Mouse (Mus musculus) MEL (cell line): ENCODE results near the gene Pom121l2. TPM values are rescaled to one million over a fixed set of nuclear protein-coding genes. Genes with fewer than 3 reads are reported as not detected.

Experiments
- DNase-seq: peaks from one replicate; pipeline ENCODE4 v3.0.0; 2011; ENCODE audit warnings: low read depth, low spot score
- H3K27ac ChIP-seq: 2 replicates; pipeline ENCODE4 v1.5.1; 2012; ENCODE audit warnings: low read depth, mild to moderate bottlenecking, control low read depth, low read length, moderate library complexity; ENCODE audit not compliant: control insufficient read depth
- H3K27me3 ChIP-seq, 2 experiments: fragments of 150-350 bp in 1 of 2; sonication (generic) in 1 of 2; 2 replicates each; pipeline ENCODE4 v1.6.1; 2012; ENCODE audit warnings: low read length in 2 of 2, mild to moderate bottlenecking in 2 of 2, improper control_type of control experiment in 1 of 2, moderate library complexity in 1 of 2; ENCODE audit not compliant: insufficient read depth in 2 of 2, control insufficient read depth in 1 of 2
- H3K36me3 ChIP-seq, 2 experiments: 2 replicates each; pipeline ENCODE4 v1.6.1; 2012 to 2014; ENCODE audit warnings: low read length in 2 of 2, improper control_type of control experiment in 1 of 2, inconsistent platforms in 1 of 2, mild to moderate bottlenecking in 1 of 2; ENCODE audit not compliant: insufficient read depth in 2 of 2, control insufficient read depth in 1 of 2
- H3K4me1 ChIP-seq, 2 experiments: fragments of 150-350 bp in 1 of 2; sonication (generic) in 1 of 2; 2 replicates each; pipeline ENCODE4 v1.6.1; 2012; ENCODE audit warnings: low read length in 2 of 2, improper control_type of control experiment in 1 of 2, mild to moderate bottlenecking in 1 of 2; ENCODE audit not compliant: insufficient read depth in 2 of 2, control insufficient read depth in 1 of 2
- H3K4me3 ChIP-seq, 2 experiments: fragments of 150-350 bp in 1 of 2; sonication (generic) in 1 of 2; 2 replicates each; pipeline ENCODE4 v1.5.1; 2012; ENCODE audit warnings: low read depth in 2 of 2, low read length in 2 of 2, mild to moderate bottlenecking in 2 of 2, moderate library complexity in 2 of 2, control low read depth in 1 of 2, improper control_type of control experiment in 1 of 2; ENCODE audit not compliant: control insufficient read depth in 1 of 2, insufficient read depth in 1 of 2
- H3K79me2 ChIP-seq: 2 replicates; pipeline ENCODE4 v1.6.1; 2012; ENCODE audit warnings: mild to moderate bottlenecking, low read length, moderate library complexity; ENCODE audit not compliant: control insufficient read depth, poor library complexity, insufficient read depth
- H3K9ac ChIP-seq: 2 replicates; pipeline ENCODE4 v1.6.1; 2012; ENCODE audit warnings: low read depth, mild to moderate bottlenecking, control low read depth, low read length, moderate library complexity; ENCODE audit not compliant: control insufficient read depth, poor library complexity, severe bottlenecking
- H3K9me3 ChIP-seq: fragments of 150-350 bp; sonication (generic); replicated peaks from 2 replicates; pipeline ENCODE4 v1.6.1; 2012; ENCODE audit warnings: mild to moderate bottlenecking, low read length, improper control_type of control experiment, moderate library complexity; ENCODE audit not compliant: insufficient read depth
- CHD1 ChIP-seq: IDR thresholded peaks from 2 replicates; pipeline ENCODE4 v1.6.1; 2012; ENCODE audit warnings: low read depth, mild to moderate bottlenecking, inconsistent platforms, low read length, improper control_type of control experiment
- EP300 ChIP-seq, 2 experiments: IDR thresholded peaks; 2 replicates each; pipeline ENCODE4 v1.6.1; 2011; ENCODE audit warnings: improper control_type of control experiment in 2 of 2, low read length in 2 of 2, low read depth in 1 of 2, mild to moderate bottlenecking in 1 of 2
- ETS1 ChIP-seq: IDR thresholded peaks from 2 replicates; pipeline ENCODE4 v1.6.1; 2012; ENCODE audit warnings: low read depth, mild to moderate bottlenecking, inconsistent platforms, low read length, improper control_type of control experiment, moderate library complexity
- GATA1 ChIP-seq: IDR thresholded peaks from 2 replicates; pipeline ENCODE4 v1.6.1; 2011; ENCODE audit warnings: low read depth, low read length, improper control_type of control experiment
- KAT2A ChIP-seq: conservative IDR thresholded peaks from 2 replicates; pipeline ENCODE4 v1.6.1; 2012; ENCODE audit warnings: low read depth, low read length, improper control_type of control experiment, inconsistent platforms
- MAZ ChIP-seq: IDR thresholded peaks from 2 replicates; pipeline ENCODE4 v1.6.1; 2012; ENCODE audit warnings: low read depth, mild to moderate bottlenecking, inconsistent platforms, low read length, improper control_type of control experiment
- MYB ChIP-seq: IDR thresholded peaks from 2 replicates; pipeline ENCODE4 v1.6.1; 2011; ENCODE audit warnings: mild to moderate bottlenecking, low read depth, low read length, improper control_type of control experiment
- NELFE ChIP-seq: IDR thresholded peaks from 2 replicates; pipeline ENCODE4 v1.6.1; 2011; ENCODE audit warnings: low read depth, low read length, improper control_type of control experiment
- NRF1 ChIP-seq: IDR thresholded peaks from 2 replicates; pipeline ENCODE4 v1.6.1; 2014; ENCODE audit warnings: low read depth, mild to moderate bottlenecking, inconsistent platforms, low read length, improper control_type of control experiment, moderate library complexity; ENCODE audit not compliant: poor library complexity, insufficient read depth, severe bottlenecking
- POLR2A ChIP-seq, 2 experiments: IDR thresholded peaks; 2 replicates each; pipeline ENCODE4 v1.6.1; 2011 to 2012; ENCODE audit warnings: low read length in 2 of 2, mild to moderate bottlenecking in 2 of 2, control low read depth in 1 of 2, improper control_type of control experiment in 1 of 2, low read depth in 1 of 2, moderate library complexity in 1 of 2; ENCODE audit not compliant: control insufficient read depth in 1 of 2, insufficient read depth in 1 of 2, poor library complexity in 1 of 2
- POLR2AphosphoS2 ChIP-seq: IDR thresholded peaks from 2 replicates; pipeline ENCODE4 v1.6.1; 2011; ENCODE audit warnings: low read length, improper control_type of control experiment
- POLR2AphosphoS5 ChIP-seq: IDR thresholded peaks from 2 replicates; pipeline ENCODE4 v1.6.1; 2012; ENCODE audit warnings: low read depth, borderline replicate concordance, mild to moderate bottlenecking, inconsistent platforms, low read length, moderate library complexity, mixed read lengths
- RAD21 ChIP-seq: IDR thresholded peaks from 2 replicates; pipeline ENCODE4 v1.6.1; 2011; ENCODE audit warnings: mild to moderate bottlenecking, low read depth, low read length, improper control_type of control experiment
- RCOR1 ChIP-seq: IDR thresholded peaks from 2 replicates; pipeline ENCODE4 v1.6.1; 2012; ENCODE audit warnings: low read depth, mild to moderate bottlenecking, inconsistent platforms, low read length, improper control_type of control experiment
- SMC3 ChIP-seq: IDR thresholded peaks from 2 replicates; pipeline ENCODE4 v1.6.1; 2011; ENCODE audit warnings: low read depth, low read length, improper control_type of control experiment
- TAL1 ChIP-seq: IDR thresholded peaks from 2 replicates; pipeline ENCODE4 v1.6.1; 2012; ENCODE audit warnings: mild to moderate bottlenecking, inconsistent platforms, low read length, moderate library complexity, mixed read lengths
- TBP ChIP-seq: IDR thresholded peaks from 2 replicates; pipeline ENCODE4 v1.8.0; 2011; ENCODE audit warnings: low read depth, low read length, improper control_type of control experiment
- ZNF384 ChIP-seq: IDR thresholded peaks from 2 replicates; pipeline ENCODE4 v1.6.1; 2012; ENCODE audit warnings: low read depth, mild to moderate bottlenecking, inconsistent platforms, low read length, improper control_type of control experiment
- polyA plus RNA-seq, 2 experiments: library from polyadenylated mRNA; stranded (reverse) in 1 of 2; unstranded in 1 of 2; fragments of >175 nt in 1 of 2; fragments of >200 nt in 1 of 2; gene quantifications; 2 replicates each; pipeline versions ENCODE4 v1.2.1 to v1.2.4; 2012; ENCODE audit warnings: low replicate concordance in 2 of 2, low read depth in 1 of 2; ENCODE audit not compliant: insufficient read length in 2 of 2, insufficient read depth in 1 of 2, missing spikeins in 1 of 2
- total RNA-seq: library from RNA; depleted of rRNA; stranded (reverse); fragments of 300-350 nt; gene quantifications from 2 replicates; pipeline ENCODE4 v1.2.3, GENCODE M21; 2012

The Pom121l2 gene
- total and polyA plus RNA-seq, 3 experiments = not detected

- Histone ChIP-seq H3K9ac (peak overlapping the region; percentile 68), H3K36me3 (peaks cover 0 to 22% of the 10 kb centered on the region in 2 experiments; a peak in 2 of 4 replicates), H3K27me3 (no peaks in the 10 kb centered on the region), H3K4me1 (peaks cover 0 to 4% of the 10 kb centered on the region in 2 experiments; a peak in 2 of 4 replicates), H3K4me3 (peak overlapping the region; percentile 17 to 43; a peak in 3 of 4 replicates), H3K9me3 (no peaks in the 10 kb centered on the region), H3K79me2 (no peaks in the 10 kb centered on the region; the same call in 1 of the 2 replicates), H3K27ac (peak overlapping the region; percentile 56; the same call in 1 of the 2 replicates)
- TF ChIP-seq POLR2AphosphoS5 (no peak), SMC3 (no peak), EP300 (IDR thresholded peaks at IDR 0.05; ENCODE audit: low read depth in 1 of 2, low read length in 2 of 2) (no peak), RCOR1 (no peak), NELFE (no peak), ETS1 (no peak), RAD21 (no peak), NRF1 (no peak), POLR2AphosphoS2 (no peak), MAZ (no peak), CHD1 (no peak), MYB (no peak), ZNF384 (no peak), GATA1 (no peak), KAT2A (no peak)
- peak; percentile 75 for DNase-seq
These were observed 52.9 kb downstream of the Pom121l2 start for GRCm38 (mm10) chr13:22033741-22034442.

- H3K27me3 ChIP-seq = no peaks in the 10 kb centered on the region
- no peaks in the 10 kb centered on the region for H3K9me3 ChIP-seq
- peak overlapping the region; percentile 82 for H3K27ac ChIP-seq
- H3K36me3 ChIP-seq = peaks cover 0 to 22% of the 10 kb centered on the region in 2 experiments; a peak in 2 of 4 replicates
- peaks cover 0 to 4% of the 10 kb centered on the region in 2 experiments; a peak in 2 of 4 replicates for H3K4me1 ChIP-seq
- peak; percentile 81 for DNase-seq
- H3K9ac ChIP-seq = peak overlapping the region; percentile 68
- H3K4me3 ChIP-seq = peak overlapping the region; percentile 17 to 43
- 0 out of 2 replicates have a peak, but pooled peaks have one; percentile 4 for TF ChIP-seq TAL1
- TF ChIP-seq POLR2A (IDR thresholded peaks at IDR 0.05; ENCODE audit: control insufficient read depth in 1 of 2, insufficient read depth in 1 of 2, low read depth in 1 of 2, low read length in 2 of 2, poor library complexity in 1 of 2) = peak; percentile 76 to 93; a peak in 2 of 4 replicates
- peak; percentile 21; the same call in 1 of the 2 replicates for TF ChIP-seq TBP
- TF ChIP-seq CHD1 = no peak
- TF ChIP-seq POLR2AphosphoS5 = peak; percentile 89; the same call in 1 of the 2 replicates
- TF ChIP-seq, all 39 proteins: peak for 4
- no peaks in the 10 kb centered on the region; the same call in 1 of the 2 replicates for H3K79me2 ChIP-seq
These were observed 53.7 kb downstream of the Pom121l2 start for GRCm38 (mm10) chr13:22034443-22035266.
